Mouse (Mus musculus): ENCODE results near the gene Btbd35f22. TPM values are rescaled to one million over a fixed set of nuclear protein-coding genes. Genes with fewer than 3 reads are reported as not detected.
"Not testable (repeated sequence)": the region's sequence is repeated elsewhere in the genome, so short reads cannot be mapped to it uniquely, and the experiment has no call there.

The Btbd35f22 gene
- not detected in 2 replicates for polyA plus RNA-seq (2015; fragmentation: Nextera tagmentation; extraction: Ambion mirVana)

GRCm38 (mm10) chrX:32047529-32047928, at the start of gene Btbd35f22:
TSS of gene Btbd35f22 (plus strand) at chrX:32047829.
- ATAC-seq (ENCODE audit: low read depth); H3K4me3 ChIP-seq; H3K27ac ChIP-seq (replicated peaks); H3K9ac ChIP-seq; H3K36me3 ChIP-seq; H3K9me3 ChIP-seq; H3K27me3 ChIP-seq; H3K4me1 ChIP-seq (replicated peaks); H3K4me2 ChIP-seq: not testable (repeated sequence)
- WGBS: no CpG with 5 or more reads among the region's 3 CpGs

Other genes starting within 250 kb of the Btbd35f22 start
- not detected in 2 replicates for gene Gm21637, start 85.8 kb upstream of the Btbd35f22 start, polyA plus RNA-seq (2015; fragmentation: Nextera tagmentation; extraction: Ambion mirVana)
- not detected in 2 replicates for gene Btbd35f2, start 230.6 kb downstream of the Btbd35f22 start, polyA plus RNA-seq (2015; fragmentation: Nextera tagmentation; extraction: Ambion mirVana)